Mouse (Mus musculus): ENCODE results near the gene Ppp6c.
"Not testable (repeated sequence)": the region's sequence is repeated elsewhere in the genome, so short reads cannot be mapped to it uniquely, and the experiment has no call there.

The Ppp6c gene
- long read RNA-seq, experiment 1, full-length matches to known transcripts, result 43 of 49 reads
- long read RNA-seq, experiment 1, partial matches to known transcripts, result 0 of 49 reads
- long read RNA-seq, experiment 1, other reads (novel, unspliced or antisense), result 6 of 49 reads
- long read RNA-seq, experiment 2, full-length matches to known transcripts, result 42 of 52 reads
- long read RNA-seq, experiment 2, partial matches to known transcripts, result 2 of 52 reads
- long read RNA-seq, experiment 2, other reads (novel, unspliced or antisense), result 8 of 52 reads

DNA sequence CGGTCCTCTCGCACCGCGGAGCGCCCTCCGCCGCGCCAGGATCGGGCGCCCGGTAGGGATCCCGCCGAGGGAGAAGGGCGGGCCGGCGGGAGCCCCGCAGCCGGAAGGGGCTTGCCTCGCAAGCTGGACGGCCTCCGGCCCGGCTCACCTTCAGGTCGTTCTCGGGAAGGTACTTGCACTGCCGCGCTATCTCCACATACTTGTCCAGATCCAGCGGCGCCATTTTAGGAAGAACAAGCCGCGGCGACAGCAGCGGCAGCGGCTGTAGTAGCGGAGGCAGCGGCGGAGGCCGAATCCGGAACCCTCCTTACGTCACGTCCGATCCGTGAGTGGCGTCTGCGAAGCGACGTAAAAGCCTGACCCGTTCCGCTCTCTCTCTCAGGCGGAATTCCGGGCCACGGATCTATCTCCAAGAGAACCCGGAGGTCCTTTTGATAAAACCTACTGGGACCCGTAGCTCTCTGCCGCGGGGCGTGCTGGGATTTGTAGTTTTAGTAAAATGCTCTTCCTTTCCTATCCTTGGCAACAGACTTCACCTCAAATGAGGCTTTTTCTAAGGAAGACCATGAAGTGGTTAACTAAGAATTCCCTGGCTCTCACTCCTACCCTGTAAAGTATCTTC lies at the start of gene Ppp6c:
Ppp6c (minus strand) TSS at position 433 of the 622 bp plus-strand sequence.
- intact Hi-C loops (cut with DNase I), result no loop called here

DNA sequence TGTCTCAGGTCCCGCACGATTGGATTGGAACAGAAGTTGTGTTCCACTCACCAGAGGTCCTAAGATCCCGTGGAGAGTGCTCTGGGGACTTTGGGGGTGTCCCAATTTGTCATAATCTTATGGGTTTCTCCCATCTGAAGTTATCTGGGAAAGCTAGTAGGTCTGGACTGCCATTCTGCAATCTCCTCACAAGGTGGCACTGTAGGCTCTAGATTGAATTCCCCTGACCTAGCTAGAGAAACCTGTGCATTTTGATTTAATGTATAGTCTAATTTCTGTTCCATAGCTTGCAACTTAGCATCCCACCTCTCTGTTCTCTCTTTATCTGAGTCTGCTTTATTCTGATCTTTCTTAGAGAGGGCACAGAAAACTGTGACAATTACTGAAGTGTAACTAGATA lies 42.1 kb upstream of the Ppp6c start:
- intact Hi-C loops (cut with DNase I), result no loop called here

DNA sequence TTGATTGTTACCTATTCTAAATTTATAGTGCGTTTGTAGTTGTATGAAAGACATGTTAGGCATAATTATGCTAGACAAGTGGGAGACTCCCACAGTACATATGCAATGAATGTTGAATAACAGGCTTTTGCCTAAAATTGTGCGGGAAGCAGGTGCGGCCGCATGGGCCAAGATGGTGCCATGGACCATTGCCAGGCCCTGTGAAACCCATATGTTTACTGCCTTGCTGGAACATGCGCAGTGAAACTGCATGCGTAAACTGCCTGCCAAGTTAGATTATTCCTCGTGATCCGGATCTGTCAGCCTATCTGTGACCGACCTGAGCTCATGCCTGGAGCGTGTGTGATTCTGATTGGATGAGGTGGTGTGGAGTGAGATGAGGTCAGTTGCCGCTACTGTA lies 26.0 kb upstream of the Ppp6c start:
- intact Hi-C loops (cut with DNase I), result not testable (repeated sequence)

DNA sequence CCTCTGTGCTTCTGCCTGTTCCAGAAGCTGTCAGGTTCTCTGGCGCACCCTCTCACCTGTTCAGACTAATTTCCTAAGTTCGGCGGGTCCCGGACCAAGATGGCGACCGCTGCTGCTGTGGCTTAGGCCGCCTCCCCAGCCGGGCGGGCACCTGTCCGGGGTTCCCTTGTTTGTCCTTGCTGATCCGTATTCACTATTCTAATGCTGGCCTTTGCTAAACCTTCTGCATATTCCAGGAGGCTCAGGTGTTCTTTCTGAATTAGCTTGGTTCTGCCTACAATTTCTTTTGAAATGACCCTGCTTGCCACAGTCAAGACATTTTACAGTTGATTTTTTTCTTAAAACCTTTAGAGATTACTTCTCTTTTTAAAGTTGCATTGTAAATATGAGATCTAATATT lies 20.6 kb upstream of the Ppp6c start:
- intact Hi-C loops (cut with DNase I), result not testable (repeated sequence)

DNA sequence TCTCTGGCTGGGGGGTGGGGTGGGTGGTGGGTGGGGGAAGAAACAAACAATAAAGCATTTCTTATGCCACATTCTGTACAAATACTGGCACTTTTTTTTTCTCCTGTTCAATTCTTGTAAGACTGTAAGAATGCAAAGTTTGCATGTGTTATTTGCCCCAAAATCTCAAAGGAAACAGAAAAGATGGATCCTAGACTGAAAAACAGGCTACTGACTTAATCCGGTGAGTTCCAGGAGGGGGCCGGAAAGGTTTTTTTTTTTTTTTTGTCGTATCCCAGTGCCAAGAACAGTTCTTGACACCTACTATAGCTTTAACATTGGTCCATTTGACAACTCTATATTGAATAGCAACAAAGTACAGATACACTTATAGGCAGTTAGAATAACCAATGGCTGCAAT lies 480 bp upstream of the Ppp6c start:
- intact Hi-C loops (cut with DNase I), result no loop called here

DNA sequence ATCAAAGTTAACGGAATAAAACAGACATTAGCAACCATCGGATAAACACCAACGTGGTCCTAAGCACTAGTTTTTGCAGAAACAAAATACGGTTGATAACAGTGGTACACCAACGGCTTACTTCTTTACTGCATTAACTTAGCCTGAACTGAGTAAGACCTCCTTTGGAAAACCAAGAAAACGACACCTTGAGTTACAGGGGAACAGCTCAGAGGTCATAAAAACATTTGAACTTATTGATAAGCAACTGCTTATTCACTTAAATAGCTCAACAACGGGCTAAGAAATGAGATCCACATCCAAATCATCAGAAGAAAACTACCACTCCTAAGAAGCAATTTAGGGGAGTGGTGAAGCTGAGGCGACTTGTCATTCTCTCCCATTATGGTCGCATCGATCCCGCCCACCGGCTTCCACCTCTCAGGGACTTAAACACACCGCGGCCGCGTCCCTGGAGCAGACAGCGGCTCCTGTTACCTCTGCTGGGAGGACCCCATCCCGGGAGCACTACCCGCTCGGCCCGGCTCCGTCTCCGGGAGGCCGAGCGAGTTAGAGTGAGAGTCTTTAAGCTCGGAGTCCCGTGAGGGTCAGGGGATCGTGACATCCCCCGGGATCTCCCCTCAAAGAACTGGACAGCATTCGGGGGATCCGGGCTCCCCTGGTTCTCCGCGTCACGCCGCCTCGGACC lies 776 bp downstream of the Ppp6c start:
- intact Hi-C loops (cut with DNase I), result not testable (repeated sequence)

DNA sequence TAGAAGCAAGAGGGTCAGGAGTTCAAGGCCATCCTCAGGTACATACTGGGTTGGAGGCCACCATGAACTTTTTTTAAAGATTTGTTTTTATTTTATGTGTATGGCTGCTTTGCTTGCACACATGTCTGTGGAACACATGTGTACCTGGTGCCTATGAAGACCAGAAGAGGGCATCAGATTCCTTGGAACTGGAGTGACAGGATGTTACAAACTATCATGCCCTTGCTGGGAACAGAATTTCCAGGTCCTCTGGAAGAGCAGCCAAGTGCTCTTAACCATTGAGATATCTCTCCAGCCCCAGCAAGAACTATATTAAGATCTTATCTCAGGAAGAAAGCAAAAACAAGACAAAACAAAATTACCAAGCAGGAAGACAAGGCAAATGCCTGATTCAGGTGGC lies 1.6 kb downstream of the Ppp6c start:
- intact Hi-C loops (cut with DNase I), result no loop called here

DNA sequence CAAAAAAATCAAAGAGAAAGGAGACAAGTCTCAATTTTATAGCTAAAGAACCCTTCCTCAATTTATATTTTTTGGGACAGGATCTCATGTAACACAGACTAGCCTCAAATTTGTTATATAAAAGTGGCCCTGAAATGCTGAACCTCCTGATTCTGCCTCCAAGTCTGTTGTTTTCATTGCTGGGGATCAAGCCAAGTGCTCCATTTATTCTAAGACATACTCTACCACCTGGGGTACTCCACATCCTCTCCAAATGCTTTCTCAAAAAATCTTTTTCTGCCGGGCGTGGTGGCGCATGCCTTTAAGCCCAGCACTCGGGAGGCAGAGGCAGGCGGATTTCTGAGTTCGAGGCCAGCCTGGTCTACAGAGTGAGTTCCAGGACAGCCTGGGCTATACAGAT lies 6.2 kb downstream of the Ppp6c start:
- intact Hi-C loops (cut with DNase I), result no loop called here

DNA sequence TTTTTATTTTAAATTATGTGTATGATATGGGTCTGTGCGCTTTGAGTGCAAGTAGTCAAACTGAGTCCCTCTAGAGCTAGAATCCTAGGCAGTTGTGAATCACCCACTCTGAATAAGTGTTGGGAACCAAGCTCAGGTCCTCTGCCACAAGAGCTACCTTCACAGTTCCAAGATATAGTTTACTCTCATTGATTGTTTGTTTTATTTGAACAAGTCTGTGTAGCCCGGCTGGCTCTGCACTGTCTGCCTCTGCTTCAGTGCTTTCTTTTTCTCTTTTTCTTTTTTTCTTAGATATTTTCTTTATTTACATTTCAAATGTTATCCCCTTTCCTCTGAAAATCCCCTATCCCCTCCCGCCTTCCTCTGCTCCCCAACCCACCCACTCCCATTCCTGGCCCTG lies 7.2 kb downstream of the Ppp6c start:
- intact Hi-C loops (cut with DNase I), result no loop called here

DNA sequence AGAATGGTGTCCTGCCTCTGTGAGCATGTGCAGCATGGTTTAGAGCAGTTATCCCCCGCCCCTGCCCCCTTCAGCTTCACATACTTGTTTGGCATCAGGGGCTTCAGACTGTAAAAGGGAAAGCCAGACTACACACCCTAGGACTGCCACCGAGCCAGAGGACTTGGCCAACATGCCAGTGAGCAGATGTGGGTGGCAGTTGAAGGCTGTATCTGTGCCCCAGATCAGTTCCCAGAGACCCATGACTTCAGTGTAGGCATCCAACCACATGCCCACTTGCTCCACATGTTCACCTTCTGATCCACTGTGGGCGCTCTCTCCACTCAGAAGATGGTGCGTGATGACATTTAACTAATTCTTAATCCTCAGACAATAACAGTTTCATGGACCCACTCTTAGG lies 9.1 kb downstream of the Ppp6c start:
- intact Hi-C loops (cut with DNase I), result no loop called here

DNA sequence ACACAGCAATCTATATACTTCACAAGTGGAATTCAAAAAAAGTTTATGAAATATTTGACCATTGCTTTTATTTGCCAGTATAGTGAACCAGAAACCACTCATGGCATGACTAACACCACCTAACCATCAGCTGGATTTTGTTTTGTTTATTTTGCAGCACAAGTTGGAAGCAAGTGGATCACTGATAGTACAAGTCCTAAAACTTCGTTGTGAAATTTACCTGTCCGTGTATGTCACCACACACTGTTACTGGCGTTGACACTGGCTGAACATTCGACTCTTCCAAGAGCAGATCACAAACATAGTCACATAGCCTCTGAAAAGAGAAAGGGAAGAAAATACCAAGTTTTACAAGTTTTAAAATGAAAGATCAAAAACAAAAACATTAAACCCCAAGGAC lies 15.5 kb downstream of the Ppp6c start:
- intact Hi-C loops (cut with DNase I), result no loop called here

DNA sequence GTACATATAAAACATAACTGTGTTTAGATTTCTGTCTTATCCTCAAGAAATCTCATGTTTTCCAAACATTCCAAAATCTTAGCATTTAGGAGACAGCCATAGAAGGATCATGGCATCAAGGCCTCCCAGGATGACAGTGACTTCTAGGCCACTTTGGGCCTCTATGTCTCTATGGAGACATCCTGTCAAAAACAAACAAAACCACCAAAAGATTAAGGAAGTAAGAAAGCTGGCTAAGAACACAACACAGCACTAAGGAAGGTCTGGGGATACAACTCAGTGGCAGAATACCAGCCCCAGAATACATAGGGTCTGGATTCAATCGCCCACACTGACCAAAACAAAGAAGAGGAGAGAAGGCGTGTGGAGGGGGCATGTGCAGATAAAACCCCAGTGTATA lies 22.9 kb downstream of the Ppp6c start:
- intact Hi-C loops (cut with DNase I), result no loop called here

DNA sequence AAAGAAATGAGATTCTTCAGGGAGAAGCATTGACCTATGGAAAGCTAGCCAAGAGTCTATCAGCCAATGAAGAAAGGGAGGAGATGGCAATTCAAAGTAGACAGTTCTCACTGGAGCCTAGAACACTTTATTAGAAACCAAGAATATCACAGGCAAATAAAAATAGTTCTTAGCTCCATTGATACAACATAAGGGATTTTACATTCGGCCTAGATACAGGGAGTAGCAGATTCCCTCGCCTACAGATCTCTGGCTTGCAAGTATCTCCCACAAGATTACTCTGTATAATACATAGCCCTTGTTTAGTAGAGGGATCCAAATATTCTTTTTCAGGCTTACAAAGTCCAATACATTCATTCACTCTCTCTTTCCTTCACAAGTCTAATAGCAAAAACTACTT lies 31.4 kb downstream of the Ppp6c start:
- intact Hi-C loops (cut with DNase I), result loop anchor here (5.0 kb wide), 1 partner anchor 128 kb away; the partner anchor contains the start of gene Golga1

DNA sequence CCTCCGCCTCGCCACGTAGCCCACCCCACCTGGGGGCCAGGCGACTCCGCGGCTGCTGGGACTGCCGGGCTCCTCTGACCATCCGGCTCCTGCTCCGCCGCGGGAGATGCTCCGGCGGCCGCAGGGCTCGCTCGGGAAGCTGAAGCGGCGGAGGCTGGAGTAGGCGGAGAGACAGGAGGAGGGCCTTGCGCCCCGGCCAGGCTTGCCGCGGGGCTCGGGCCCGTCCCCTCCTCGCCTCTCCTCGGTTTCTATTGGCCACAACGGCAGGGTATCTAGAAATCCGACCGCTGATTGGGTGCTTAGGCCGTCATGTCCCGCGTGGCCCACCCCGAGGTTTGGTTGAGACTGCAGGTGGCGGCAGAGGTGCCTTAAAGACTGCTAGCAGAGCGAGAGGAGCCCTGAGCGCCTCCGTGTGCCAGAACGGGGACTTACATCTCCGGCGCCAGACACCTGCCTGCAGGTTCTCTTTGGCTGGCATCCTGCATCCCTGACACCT lies 35.6 kb downstream of the Ppp6c start, which contains the start of gene Scai:
Scai (minus strand) TSS at position 174 of the 496 bp plus-strand sequence.
- intact Hi-C loops (cut with DNase I), result loop anchor here (5.0 kb wide), 1 partner anchor 123 kb away; the partner anchor contains the start of gene Golga1

DNA sequence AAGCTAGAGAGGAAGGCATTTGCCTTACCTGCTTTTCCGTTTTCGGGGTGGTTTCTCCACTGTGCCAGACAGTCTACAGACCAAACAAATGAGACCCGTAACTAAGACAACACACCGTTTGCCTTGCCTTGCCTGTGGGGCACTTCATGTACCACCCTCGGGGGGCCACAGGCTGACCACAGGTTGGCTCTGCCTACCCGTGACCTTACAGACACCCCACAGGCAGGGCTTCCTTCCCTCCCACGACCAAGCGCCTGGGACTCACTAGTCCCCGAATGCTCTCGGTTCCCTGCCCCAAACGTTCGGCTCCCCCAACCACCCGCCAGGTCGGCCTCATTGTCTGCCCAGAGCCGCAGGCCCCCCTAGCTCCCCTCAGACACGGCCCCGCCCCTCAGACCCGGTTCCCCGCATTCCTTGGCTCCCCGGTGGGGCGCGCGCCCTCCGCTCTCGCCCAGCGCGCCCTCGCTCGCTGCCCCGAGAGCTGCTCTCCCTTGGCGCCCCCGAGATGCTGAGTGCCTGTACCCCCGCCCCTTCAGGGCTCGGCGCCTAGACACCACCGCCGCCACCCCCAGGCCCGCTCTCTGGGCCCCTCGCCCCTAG lies 36.2 kb downstream of the Ppp6c start:
- intact Hi-C loops (cut with DNase I), result loop anchor here (5.0 kb wide), 1 partner anchor 123 kb away; the partner anchor contains the start of gene Golga1

DNA sequence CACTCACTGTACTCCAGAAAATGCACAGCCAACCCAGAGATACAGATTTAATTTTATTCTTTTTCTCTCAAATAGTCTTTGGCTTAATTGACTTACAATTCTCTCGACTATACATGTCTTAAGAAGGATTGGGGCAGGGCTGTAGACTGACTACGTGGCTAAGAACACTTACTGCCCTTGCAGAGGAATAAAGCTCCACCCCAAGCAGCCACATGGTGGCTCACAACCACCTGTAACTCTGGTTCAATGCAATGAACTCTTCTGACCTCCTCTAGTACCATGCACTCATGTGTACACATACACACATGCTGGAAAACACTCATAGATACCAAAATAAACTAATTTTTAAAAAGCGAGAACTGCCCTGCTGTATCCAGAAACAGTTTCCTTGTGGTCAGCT lies 40.3 kb downstream of the Ppp6c start:
- intact Hi-C loops (cut with DNase I), result no loop called here

DNA sequence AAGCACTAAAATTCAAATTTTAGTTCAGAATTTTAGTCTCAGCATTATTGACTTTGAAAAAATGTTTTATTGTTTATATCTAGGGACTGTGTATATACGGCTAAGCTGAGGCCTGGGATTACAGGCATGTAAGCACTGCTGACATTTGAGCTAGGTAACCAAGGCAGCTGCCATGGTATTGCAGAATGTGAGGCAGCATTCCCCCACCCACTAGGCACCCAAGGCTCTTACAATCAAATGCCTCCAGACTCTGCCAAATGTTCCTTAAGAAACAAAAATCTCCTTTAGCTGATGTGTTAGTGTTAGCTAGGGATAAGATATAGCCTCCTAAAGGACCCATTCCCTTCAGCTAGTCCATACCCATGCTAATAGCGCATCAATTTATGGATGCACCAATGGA lies 42.7 kb downstream of the Ppp6c start:
- intact Hi-C loops (cut with DNase I), result no loop called here

DNA sequence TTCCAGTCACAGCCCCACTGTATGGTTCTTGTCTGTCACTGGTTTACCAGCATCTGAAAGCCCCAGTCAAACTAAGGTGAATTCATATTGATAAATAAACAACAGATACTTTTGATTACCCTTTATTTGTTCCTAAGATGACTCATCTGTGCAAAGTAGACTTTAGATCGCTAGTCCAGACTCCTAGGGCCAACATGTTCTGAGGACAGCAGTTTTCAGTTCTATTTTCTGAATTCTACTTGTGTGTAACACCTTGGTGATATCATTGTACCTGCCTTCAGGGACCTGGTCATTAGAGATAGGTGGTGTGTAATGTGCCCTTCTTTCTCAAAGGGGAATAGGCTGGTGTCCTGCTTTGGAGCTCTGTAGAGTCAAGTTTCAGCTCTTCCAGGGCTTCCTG lies 65.3 kb downstream of the Ppp6c start:
- intact Hi-C loops (cut with DNase I), result no loop called here

DNA sequence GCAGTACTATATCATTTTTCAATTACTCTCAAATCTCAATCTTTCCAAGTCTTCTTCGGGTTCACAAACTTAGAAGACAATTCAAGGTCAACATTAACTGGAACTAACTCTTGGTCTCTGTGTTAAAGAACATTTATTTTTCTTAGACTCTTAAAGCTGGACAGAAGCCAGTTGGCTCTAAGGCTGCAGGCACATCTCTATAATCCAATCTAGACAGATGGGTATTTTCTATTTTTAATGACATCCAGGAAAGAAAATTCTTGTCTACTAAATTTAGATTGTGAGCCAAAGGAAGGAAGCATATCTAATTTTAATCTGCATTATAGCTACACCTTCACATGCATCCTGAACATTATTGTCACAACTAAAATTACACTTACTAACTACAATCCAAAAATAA lies 68.3 kb downstream of the Ppp6c start:
- intact Hi-C loops (cut with DNase I), result no loop called here

DNA sequence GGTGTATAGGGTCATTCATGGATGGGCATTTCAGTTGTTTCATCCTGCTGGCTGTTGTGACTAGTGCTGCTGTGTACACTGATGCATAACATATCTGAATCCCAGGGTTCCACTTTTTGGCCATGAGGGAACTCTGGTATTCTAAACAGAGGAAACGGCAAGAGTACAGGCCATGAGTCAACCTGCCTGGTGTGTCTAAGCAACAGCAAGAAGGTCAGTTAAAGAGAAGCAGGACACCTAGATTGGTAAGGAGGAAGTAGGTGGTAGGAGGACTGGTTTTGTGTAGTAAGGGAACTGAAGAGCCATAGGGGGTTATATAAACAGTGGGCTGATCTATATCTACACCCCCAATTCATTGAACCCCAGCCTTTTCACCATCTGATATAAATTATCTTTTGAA lies 69.4 kb downstream of the Ppp6c start:
- intact Hi-C loops (cut with DNase I), result no loop called here

DNA sequence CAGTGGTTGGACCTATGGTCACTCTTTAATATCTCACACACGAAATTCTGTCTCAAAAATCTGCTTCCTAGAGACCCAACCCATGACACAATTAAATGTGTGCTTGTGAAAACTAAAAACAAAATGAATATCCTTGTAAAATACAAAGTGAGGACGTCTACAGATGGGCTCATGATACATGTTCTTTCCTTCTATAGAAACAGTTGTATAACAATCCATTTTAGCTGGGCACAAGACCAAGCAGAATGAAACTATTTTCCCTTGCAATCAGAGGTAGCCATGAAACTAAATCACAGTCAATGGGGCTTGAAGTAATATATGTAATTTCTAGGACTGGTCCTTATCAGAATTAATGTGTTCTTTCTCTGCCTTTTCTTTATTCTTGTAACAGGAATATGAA lies 75.3 kb downstream of the Ppp6c start:
- intact Hi-C loops (cut with DNase I), result no loop called here

DNA sequence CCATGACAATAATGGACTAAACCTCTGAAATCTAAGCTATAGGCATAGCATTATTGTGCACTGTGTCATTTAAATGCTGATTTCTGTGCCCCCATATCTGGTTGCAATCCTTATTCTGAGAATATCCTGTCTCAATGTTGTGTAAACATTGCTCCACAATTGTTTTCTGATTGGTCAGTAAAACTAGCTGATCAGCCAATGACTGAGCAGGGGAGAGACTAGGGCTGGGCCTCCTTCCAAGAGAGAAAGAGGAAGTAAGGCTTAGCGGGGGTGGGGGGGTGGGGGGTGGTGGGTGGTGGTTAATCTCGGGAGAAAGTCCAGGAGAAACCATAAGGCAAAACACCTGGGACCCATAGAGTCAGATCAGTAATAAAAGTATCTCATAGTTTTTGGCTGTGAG lies 78.2 kb downstream of the Ppp6c start:
- intact Hi-C loops (cut with DNase I), result no loop called here
